Mouse (Mus musculus) E14TG2a.4 (cell line): Measurements from ENCODE around the gene Capn1.

Experiments used
- CTCF ChIP-seq: conservative IDR thresholded peaks from 2 replicates; pipeline ENCODE4 v1.5.1; 2014; ENCODE audit warnings: low read length
- POU5F1 ChIP-seq: IDR thresholded peaks from 2 replicates; pipeline ENCODE4 v1.6.1; 2014; ENCODE audit warnings: low read length, borderline replicate concordance

GRCm38 (mm10) chr19:5950218-5950617 lies 65.5 kb downstream of the Capn1 start:
- TF ChIP-seq CTCF (no peak), POU5F1 (no peak)
